Mouse (Mus musculus): ENCODE results near the gene Pou2f3. TPM values are rescaled to one million over a fixed set of nuclear protein-coding genes. Genes with fewer than 3 reads are reported as not detected.

The Pou2f3 gene
- total RNA-seq, 2 experiments from 2014 or later: 0.30 TPM; not detected in 1

GRCm38 (mm10) chr9:43097801-43098557 is 112.2 kb downstream of the Pou2f3 start:
- intact Hi-C loops (cut with DNase I): no loop called here
- DNase-seq (ENCODE audit: low spot score in 2 of 2): no peak

GRCm38 (mm10) chr9:43096337-43096736 is 113.8 kb downstream of the Pou2f3 start:
- DNase-seq (ENCODE audit: low spot score in 2 of 2): no peak
- intact Hi-C loops (cut with DNase I): no loop called here

- intact Hi-C loops (cut with DNase I): no loop called here
- DNase-seq (ENCODE audit: low spot score in 2 of 2): no peak
Measured at GRCm38 (mm10) chr9:43094828-43095227, 115.3 kb downstream of the Pou2f3 start.

GRCm38 (mm10) chr9:43093803-43094202 is 116.4 kb downstream of the Pou2f3 start:
- intact Hi-C loops (cut with DNase I): no loop called here
- peak in 1 of 2 experiments; percentile 74 for DNase-seq (ENCODE audit: low spot score in 2 of 2)

- DNase-seq (ENCODE audit: low spot score in 2 of 2): no peak
- intact Hi-C loops (cut with DNase I): no loop called here
Measured at GRCm38 (mm10) chr9:43085686-43086285, 124.4 kb downstream of the Pou2f3 start.

GRCm38 (mm10) chr9:43084496-43085362 is 125.4 kb downstream of the Pou2f3 start:
- intact Hi-C loops (cut with DNase I): no loop called here
- DNase-seq (ENCODE audit: low spot score in 2 of 2): no peak

- intact Hi-C loops (cut with DNase I): no loop called here
- DNase-seq (ENCODE audit: low spot score in 2 of 2): no peak
Measured at GRCm38 (mm10) chr9:43083441-43084055, 126.6 kb downstream of the Pou2f3 start.

- intact Hi-C loops (cut with DNase I): no loop called here
- no peak for DNase-seq (ENCODE audit: low spot score in 2 of 2)
Measured at GRCm38 (mm10) chr9:43078711-43079110, 131.5 kb downstream of the Pou2f3 start.

GRCm38 (mm10) chr9:43076163-43076562 is 134.0 kb downstream of the Pou2f3 start:
- intact Hi-C loops (cut with DNase I): no loop called here

GRCm38 (mm10) chr9:43074611-43075010 is 135.6 kb downstream of the Pou2f3 start:
- intact Hi-C loops (cut with DNase I): no loop called here
- no peak for DNase-seq (ENCODE audit: low spot score in 2 of 2)

More at GRCm38 (mm10) chr9:43076163-43076562, 134.0 kb downstream of the Pou2f3 start:
- DNase-seq (ENCODE audit: low spot score in 2 of 2): no peak

Other genes starting within 250 kb of the Pou2f3 start
- gene Arhgef12, start 103.1 kb downstream of the Pou2f3 start, total RNA-seq (2021): 100 to 1,000 TPM; 149 to 163 TPM
- gene Tmem136, start 93.8 kb downstream of the Pou2f3 start, total RNA-seq (2021): 10 to 100 TPM; 17.0 to 19.0 TPM
- 10 to 100 TPM; 12.6 to 13.2 TPM for gene Oaf, start 29.5 kb upstream of the Pou2f3 start, total RNA-seq (2021)
- under 1 TPM in 1 of 2 experiments, not detected in 1; 0.16 TPM for gene Trim29, start 100.5 kb upstream of the Pou2f3 start, total RNA-seq (2021)